Mouse (Mus musculus) lung, adult 2 months (tissue): Measurements from ENCODE around the gene Fam161a. TPM values are rescaled to one million over a fixed set of nuclear protein-coding genes. Genes with fewer than 3 reads are reported as not detected.
A peak's percentile ranks its signal among the peaks of the same experiment; 100 is the strongest.
"Not testable (repeated sequence)": the region's sequence is repeated elsewhere in the genome, so short reads cannot be mapped to it uniquely, and the experiment has no call there.

Experiments
- DNase-seq: peaks from one replicate; pipeline ENCODE4 v3.0.0; 2022
- H3K4me1 ChIP-seq: fragments of 200-500 bp; 2 replicates; pipeline ENCODE4 v1.6.1; 2011; ENCODE audit warnings: low read length; ENCODE audit not compliant: control insufficient read depth, insufficient read depth
- H3K4me3 ChIP-seq: fragments of 200-500 bp; replicated peaks from 2 replicates; pipeline ENCODE3; 2011; ENCODE audit warnings: low read depth, mild to moderate bottlenecking, control low read depth, low read length; ENCODE audit errors: extremely low read depth
- CTCF ChIP-seq: fragments of 200-500 bp; IDR thresholded peaks from 2 replicates; pipeline ENCODE4 v1.5.1; 2011; ENCODE audit warnings: mild to moderate bottlenecking, low read length, control low read depth; ENCODE audit not compliant: insufficient read depth
- POLR2A ChIP-seq: fragments of 200-500 bp; IDR thresholded peaks from 2 replicates; pipeline ENCODE4 v1.6.1; 2011; ENCODE audit warnings: low read depth, mild to moderate bottlenecking, control low read depth, low read length, borderline replicate concordance; ENCODE audit errors: extremely low read depth
- WGBS: fragments of 180-500 bp; shearing (Covaris S2); methylation state at CpG from one replicate; pipeline ENCODE4 v1.1.7; 2018; 5-methylcytosine and 5-hydroxymethylcytosine counted together
- polyA plus RNA-seq: library from polyadenylated mRNA; depleted of rRNA; stranded (reverse); fragments of >200 nt; gene quantifications from 2 replicates; pipeline ENCODE4 v1.2.3, GENCODE M21; 2012

Gene Fam161a
- polyA plus RNA-seq, 1 experiment = 6.3 TPM

DNA sequence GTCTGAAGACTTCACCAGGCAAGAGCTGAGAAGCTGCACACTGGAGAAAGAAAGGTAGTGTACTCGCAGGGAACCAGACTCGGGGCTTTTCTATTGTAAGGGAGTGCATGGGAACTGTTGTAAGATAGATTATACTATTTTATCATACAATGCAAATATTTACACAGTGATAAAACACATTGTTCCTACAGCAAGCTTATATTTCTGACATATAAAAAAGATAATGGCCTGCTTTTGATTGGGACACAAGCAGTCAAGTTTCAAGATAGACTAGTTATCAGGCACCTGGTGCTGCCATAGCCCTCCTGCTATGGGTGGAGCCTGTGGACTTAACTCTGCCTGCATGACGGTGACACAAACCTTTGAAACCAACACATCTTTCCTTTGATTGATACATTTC lies 21.6 kb downstream of the Fam161a start:
- no peak for DNase-seq
- TF ChIP-seq CTCF (no peak), POLR2A (no peak)
- WGBS = 40% methylated on average over 3 of the region's 3 CpGs
- Histone ChIP-seq H3K4me1 (no peaks in the 10 kb centered on the region), H3K4me3 (no peak overlapping the region)

DNA sequence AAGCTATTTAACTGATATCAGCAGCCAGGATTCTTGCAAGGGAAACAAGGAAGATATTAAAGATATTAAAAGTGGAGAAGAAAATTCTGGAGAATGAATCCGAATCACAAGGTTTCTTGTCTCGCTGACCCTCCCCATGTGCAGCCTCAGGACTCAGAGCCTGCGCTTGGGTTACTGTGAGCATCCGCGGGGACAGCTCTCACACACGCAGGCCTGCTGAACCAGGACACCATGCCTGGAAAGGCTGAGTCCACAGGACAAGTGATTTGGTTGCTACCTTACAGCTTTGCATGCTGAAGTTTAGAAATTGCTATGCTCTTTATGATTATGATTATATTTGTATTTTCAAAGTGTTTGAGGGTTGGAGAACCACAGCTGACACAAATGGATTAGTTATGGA lies 22.1 kb downstream of the Fam161a start:
- Histone ChIP-seq H3K4me3 (no peak overlapping the region), H3K4me1 (no peaks in the 10 kb centered on the region)
- TF ChIP-seq POLR2A (no peak), CTCF (no peak)
- whole genome bisulfite sequencing = 78% methylated on average over 6 of the region's 6 CpGs
- DNase-seq = no peak

DNA sequence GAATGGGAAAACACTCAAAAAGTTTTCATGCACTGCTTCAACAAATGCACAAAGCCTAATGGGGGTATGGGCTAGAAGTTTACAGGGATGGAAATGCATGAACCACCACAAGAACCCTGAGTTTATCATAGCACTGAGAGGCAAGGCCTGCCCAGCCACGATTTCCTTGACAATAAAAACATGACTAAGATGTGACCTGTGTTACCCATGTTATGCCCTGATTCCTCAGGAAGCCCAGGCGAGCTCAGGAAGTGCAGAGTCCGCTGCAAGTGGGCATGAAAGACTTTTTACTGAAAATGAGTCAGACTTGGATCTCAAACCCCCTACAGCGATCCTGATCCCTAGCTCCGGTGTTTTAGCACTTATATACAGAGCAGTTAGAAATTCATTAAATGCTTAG lies 39.9 kb downstream of the Fam161a start:
- DNase-seq = no peak
- Histone ChIP-seq H3K4me3 (no peak overlapping the region), H3K4me1 (no peaks in the 10 kb centered on the region)
- WGBS = 46% methylated on average over 5 of the region's 5 CpGs
- TF ChIP-seq CTCF (no peak), POLR2A (no peak)

DNA sequence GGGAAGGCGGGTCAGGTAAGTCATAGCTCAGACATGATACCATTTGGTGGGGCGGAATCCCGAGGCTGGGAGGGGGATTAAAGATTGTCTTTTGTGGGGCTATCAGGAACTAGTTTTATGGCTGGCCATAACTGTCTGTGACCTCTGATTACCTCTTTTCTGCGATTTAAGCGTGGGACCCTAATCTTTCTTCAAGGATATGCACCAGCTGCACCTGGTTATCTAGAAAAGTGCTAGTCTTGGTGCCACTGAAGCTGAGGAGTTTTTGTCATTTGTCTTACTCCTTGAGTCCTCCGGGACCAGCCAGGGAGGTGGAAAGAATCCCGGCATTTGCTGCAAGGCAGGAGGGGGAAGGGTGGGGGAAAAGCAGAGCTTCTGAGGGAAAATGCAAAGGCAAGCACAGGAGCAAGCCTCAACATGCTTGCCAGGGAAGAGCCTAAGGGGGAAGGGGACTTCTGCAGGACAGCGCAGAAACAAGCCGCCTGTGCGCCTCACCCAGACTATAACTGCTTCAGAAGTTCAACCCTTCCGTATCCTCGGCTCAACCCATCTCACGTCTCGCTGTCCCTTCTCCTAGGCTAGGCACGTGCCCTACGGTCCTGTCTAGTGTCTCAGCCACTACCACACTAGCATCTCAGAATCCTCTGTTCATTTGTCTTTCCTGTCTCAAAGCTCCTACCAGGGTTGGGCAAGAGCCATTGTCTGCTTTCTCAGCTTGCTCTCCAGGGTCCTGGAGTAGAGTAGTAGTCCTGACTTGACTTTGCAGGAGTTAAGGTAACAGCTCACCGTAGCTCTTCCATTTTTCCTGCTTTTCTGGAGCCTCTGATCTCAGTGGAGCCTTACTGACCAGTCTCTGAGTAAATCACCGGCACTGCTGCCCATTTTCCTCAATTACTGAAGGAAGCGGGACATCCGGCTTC lies 40.6 kb downstream of the Fam161a start:
- Histone ChIP-seq H3K4me3 (peak overlapping the region; percentile 51), H3K4me1 (no peaks in the 10 kb centered on the region)
- WGBS = 28% methylated on average over 20 of the region's 20 CpGs
- TF ChIP-seq CTCF (no peak), POLR2A (no peak)
- DNase-seq = no peak

DNA sequence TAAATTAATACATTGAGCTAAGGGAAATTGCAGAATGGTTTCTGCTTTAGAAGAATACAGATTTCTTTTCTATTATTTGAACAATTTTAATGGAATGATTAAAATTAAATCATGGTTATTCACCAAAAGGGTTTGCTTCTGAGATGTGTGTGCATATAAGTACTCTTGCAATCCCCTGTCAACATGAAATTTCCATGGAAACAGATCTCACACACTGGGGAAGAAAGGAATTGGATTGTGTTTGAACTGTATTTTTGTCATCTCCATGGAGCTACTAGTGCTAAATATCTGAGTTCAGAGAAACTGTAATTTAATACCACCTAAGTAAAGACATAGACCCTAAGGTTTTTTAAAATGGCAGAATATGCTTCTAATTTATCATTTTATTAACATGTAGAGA lies 42.3 kb downstream of the Fam161a start:
- TF ChIP-seq POLR2A (no peak), CTCF (no peak)
- DNase-seq = no peak

DNA sequence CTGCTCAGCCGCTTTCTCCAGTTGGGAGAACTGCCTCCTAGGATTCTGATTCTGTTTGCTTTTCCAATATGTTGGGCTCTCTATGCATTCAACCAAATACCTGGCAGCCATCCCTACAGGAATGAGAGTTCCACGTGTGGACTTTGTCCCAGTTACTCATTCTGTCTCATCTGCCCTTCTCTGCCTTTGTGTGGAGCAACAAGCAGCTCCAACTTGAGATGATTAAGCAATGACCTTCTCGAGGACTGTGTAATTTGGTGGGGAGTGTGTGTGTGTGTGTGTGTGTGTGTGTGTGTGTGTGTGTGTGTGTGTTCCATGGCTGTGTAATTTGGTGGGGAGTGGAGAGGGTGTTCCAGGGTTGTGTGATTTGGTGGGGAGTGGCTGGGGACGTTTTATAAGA lies 45.0 kb downstream of the Fam161a start:
- no peaks in the 10 kb centered on the region for H3K4me1 ChIP-seq
- WGBS = 39% methylated on average over 4 of the region's 4 CpGs
- no peak for DNase-seq
- TF ChIP-seq CTCF (no peak), POLR2A (no peak)
- no peak overlapping the region for H3K4me3 ChIP-seq

More for the DNA sequence above, 42.3 kb downstream of the Fam161a start:
- no peak overlapping the region for H3K4me3 ChIP-seq
- no peaks in the 10 kb centered on the region for H3K4me1 ChIP-seq

DNA sequence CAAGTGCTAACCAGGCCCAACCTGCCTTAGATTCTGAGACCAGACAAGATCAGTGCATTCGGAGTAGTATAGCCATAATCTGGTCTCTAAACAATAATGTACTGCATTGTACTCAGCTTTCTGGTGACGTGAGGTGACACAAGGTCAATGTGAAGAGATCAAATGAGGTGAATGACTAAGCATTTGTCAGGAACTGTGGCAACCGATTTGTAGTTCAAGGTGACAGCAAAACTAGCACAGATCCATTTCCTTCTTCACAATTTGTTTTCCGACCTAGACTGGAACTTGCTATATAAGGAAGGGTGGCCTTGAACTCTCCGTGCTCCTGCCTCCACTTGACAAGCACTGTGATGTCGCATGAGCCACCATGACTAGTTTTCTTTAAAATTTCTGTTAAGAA lies 55.8 kb downstream of the Fam161a start:
- Histone ChIP-seq H3K4me3 (no peak overlapping the region), H3K4me1 (no peaks in the 10 kb centered on the region)
- no peak for TF ChIP-seq POLR2A
- no peak for TF ChIP-seq CTCF

DNA sequence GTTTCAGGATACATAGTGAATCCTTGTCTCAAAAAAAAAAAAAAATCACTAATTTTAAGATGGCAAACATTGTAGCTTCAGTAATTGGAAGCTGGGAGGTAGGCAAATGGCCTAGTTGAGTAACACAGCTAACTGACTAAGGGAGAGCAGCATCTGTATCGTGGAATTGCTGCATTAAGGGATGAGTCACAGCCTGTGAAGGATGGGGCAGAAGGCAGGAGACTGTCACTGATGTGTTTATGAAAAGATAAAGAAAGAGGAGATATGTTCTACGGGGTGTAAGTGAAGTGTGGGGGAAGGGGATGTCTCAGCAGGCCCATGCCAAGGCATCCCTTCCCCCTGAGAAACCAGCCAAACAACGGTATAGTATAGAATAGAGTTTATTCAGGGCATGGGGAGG lies 56.5 kb downstream of the Fam161a start:
- TF ChIP-seq CTCF (no peak), POLR2A (no peak)
- Histone ChIP-seq H3K4me1 (no peaks in the 10 kb centered on the region), H3K4me3 (no peak overlapping the region)
- no peak for DNase-seq
- WGBS = 44% methylated on average over 3 of the region's 3 CpGs

More for the DNA sequence above, 55.8 kb downstream of the Fam161a start:
- DNase-seq = no peak
- 56% methylated on average over 6 of the region's 6 CpGs for WGBS

DNA sequence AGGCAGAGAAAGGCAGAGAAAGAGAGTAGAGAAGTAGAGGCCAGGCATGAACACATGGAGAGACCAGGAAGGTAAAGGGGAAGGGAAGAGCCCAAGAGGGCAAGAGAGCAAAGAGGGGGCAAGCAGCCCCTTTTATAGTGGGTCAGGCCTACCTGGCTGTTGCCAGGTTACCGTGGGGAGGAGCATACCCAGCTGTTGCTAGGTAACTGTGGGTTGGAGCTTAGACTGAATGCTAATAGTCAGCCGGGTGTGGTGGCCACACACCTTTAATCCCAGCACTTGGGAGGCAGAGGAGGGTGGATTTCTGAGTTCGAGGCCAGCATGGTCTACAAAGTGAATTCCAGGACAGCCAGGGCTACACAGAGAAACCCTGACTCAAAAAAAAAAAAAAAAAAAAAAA lies 56.9 kb downstream of the Fam161a start:
- not testable (repeated sequence) for H3K4me3 ChIP-seq, DNase-seq
- WGBS = 34% methylated on average over 3 of the region's 3 CpGs

DNA sequence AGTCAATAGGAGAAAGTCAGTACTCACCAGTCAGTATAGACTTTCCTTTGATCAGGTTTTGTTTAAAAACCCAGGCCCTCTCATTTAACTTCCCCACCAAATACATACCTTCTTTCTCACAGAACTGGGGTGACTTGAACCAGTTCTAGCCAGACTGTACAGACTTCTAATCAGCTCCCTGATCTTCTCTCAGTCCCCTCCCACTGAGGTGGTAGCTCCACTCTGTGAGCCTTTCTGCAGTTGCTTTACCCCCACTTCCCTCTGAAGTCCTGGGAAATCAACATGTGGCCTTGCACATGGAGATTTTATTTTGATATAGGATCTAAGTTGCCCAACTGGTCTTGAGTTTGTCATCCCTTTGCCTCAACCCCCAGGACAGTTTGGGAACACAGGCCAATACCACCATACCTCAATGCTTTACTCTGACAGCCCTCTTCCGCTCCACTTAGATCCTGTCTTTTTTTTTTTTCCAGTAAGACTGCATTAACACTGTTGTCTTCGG lies 57.9 kb downstream of the Fam161a start:
- Histone ChIP-seq H3K4me1 (no peaks in the 10 kb centered on the region), H3K4me3 (no peak overlapping the region)
- DNase-seq = no peak
- WGBS = 78% methylated on average over 2 of the region's 2 CpGs
- TF ChIP-seq POLR2A = no peak
- no peak for TF ChIP-seq CTCF

More for the DNA sequence above, 56.9 kb downstream of the Fam161a start:
- not testable (repeated sequence) for H3K4me1 ChIP-seq
